Mouse (Mus musculus) megakaryocyte, embryonic 14.5 days (primary cell): Measurements from ENCODE around the gene Pou6f2.

Experiments used
- FLI1 ChIP-seq: IDR thresholded peaks from 2 replicates; pipeline ENCODE4 v1.6.1; 2012; ENCODE audit warnings: low read length, inconsistent platforms, mixed read lengths
- GATA1 ChIP-seq: IDR thresholded peaks from 3 replicates; pipeline ENCODE4 v1.6.1; 2012; ENCODE audit warnings: mixed read lengths, low read length, inconsistent platforms, borderline replicate concordance

DNA sequence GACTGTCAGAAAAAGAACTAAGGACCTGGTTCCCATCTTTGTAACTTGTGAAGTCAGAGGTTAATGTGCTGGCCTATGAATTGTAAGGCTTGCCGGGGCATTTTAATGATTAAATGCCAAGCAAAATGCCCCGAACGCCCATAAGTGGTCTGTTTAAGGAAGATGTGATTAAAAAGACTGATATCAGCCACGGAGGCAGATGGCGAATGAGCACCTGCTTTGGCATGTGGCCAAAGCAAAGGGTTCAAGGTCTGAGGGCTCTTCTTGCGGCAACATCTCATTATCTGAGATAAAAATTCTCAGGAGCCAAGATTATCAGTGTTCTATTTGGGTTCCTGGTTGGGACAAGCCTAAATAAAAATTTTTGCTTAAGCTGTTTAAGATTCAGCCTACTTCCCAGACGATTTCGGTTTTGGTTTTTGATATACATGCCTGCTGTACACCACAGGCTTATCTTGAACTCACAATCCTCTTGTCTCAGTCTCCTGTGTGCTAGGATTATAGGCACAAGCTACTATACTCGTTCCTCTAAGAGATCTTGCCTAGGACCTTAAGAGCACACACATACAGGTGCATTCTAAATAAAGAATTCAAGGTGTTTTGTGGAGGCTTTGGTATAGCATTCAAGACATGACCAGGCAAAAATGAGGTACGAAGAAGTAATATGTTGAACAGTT is 315.9 kb downstream of the Pou6f2 start:
- no peak for TF ChIP-seq FLI1
- TF ChIP-seq GATA1: no peak
